Mouse (Mus musculus) stomach, embryonic 15.5 days (tissue): Measurements from ENCODE around the gene Nfat5. TPM values are rescaled to one million over a fixed set of nuclear protein-coding genes. Genes with fewer than 3 reads are reported as not detected.

Experiments
- ATAC-seq: fragments of 200-750 bp; cut with Nextera tagmentation; 2 replicates; pipeline ENCODE4 v1.8.0; 2017; ENCODE audit warnings: low read depth, moderate number of reproducible peaks, moderate TSS enrichment; ENCODE audit not compliant: insufficient read depth, low FRiP score
- H3K27ac ChIP-seq: fragments of 300-500 bp; sonication (generic); 2 replicates; pipeline ENCODE4 v1.5.1; 2015; ENCODE audit warnings: mild to moderate bottlenecking, inconsistent platforms
- H3K27me3 ChIP-seq: fragments of 300-500 bp; sonication (generic); replicated peaks from 2 replicates; pipeline ENCODE4 v1.6.1; 2015; ENCODE audit warnings: inconsistent platforms
- H3K36me3 ChIP-seq: fragments of 300-500 bp; sonication (generic); 2 replicates; pipeline ENCODE4 v1.6.1; 2015; ENCODE audit warnings: inconsistent platforms
- H3K4me1 ChIP-seq: fragments of 300-500 bp; sonication (generic); 2 replicates; pipeline ENCODE4 v1.6.1; 2015; ENCODE audit warnings: inconsistent platforms
- H3K4me2 ChIP-seq: fragments of 300-500 bp; sonication (generic); 2 replicates; pipeline ENCODE4 v1.6.1; 2015; ENCODE audit warnings: mild to moderate bottlenecking, inconsistent platforms
- H3K4me3 ChIP-seq: fragments of 300-500 bp; sonication (generic); replicated peaks from 2 replicates; pipeline ENCODE4 v1.5.1; 2015; ENCODE audit warnings: inconsistent platforms
- H3K9ac ChIP-seq: fragments of 300-500 bp; sonication (generic); 2 replicates; pipeline ENCODE4 v1.6.1; 2015; ENCODE audit warnings: inconsistent platforms
- H3K9me3 ChIP-seq: fragments of 300-500 bp; sonication (generic); 2 replicates; pipeline ENCODE4 v1.6.1; 2016; ENCODE audit warnings: inconsistent platforms
- WGBS: fragments of 180-500 bp; shearing (Covaris S2); methylation state at CpG from one replicate; pipeline ENCODE4 v1.1.7; 2015; 5-methylcytosine and 5-hydroxymethylcytosine counted together
- polyA plus RNA-seq: library from polyadenylated mRNA; unstranded; fragments of >200 nt; fragmentation: Nextera tagmentation; extraction: Ambion mirVana; gene quantifications from 2 replicates; pipeline ENCODE4 v1.2.1, GENCODE M21; 2015

Nfat5 gene
- polyA plus RNA-seq, 1 experiment from 2014 or later, result 11.5 TPM

- H3K27me3 ChIP-seq, result no peaks in the 10 kb centered on the region
- 10% methylated on average over 22 of the region's 22 CpGs for WGBS
- peak within 1 kb of the TSS; percentile 37 for H3K4me3 ChIP-seq
- ATAC-seq, result peak; percentile 95
- peak within 1 kb of the TSS; percentile 58 for H3K4me2 ChIP-seq
- peaks cover 14% of the 10 kb centered on the region; the same call in 1 of the 2 replicates for H3K4me1 ChIP-seq
- H3K36me3 ChIP-seq, result no peaks in the 10 kb centered on the region
- peak within 1 kb of the TSS; percentile 31 for H3K27ac ChIP-seq
- no peak within 1 kb of the TSS for H3K9ac ChIP-seq
- no peaks in the 10 kb centered on the region for H3K9me3 ChIP-seq
These were observed 109.9 kb downstream of the Nfat5 start, which contains the start of gene Nqo1 for GRCm38 (mm10) chr8:107403038-107403781. Gene Nqo1, minus strand, starts transcription at chr8:107403206.

GRCm38 (mm10) chr8:107404057-107404456 is 110.8 kb downstream of the Nfat5 start:
- 62% methylated on average over 4 of the region's 4 CpGs for WGBS
- H3K27me3 ChIP-seq, result no peaks in the 10 kb centered on the region
- H3K4me3 ChIP-seq, result no peak overlapping the region
- H3K4me1 ChIP-seq, result peaks cover 14% of the 10 kb centered on the region; the same call in 1 of the 2 replicates
- no peak overlapping the region for H3K9ac ChIP-seq
- H3K4me2 ChIP-seq, result no peak overlapping the region
- no peaks in the 10 kb centered on the region for H3K36me3 ChIP-seq
- no peaks in the 10 kb centered on the region for H3K9me3 ChIP-seq
- no peak for ATAC-seq
- no peak overlapping the region for H3K27ac ChIP-seq

- Histone ChIP-seq H3K9me3 (no peaks in the 10 kb centered on the region), H3K27ac (no peak overlapping the region), H3K4me1 (0 out of 2 replicates have a peak, but pooled peaks cover 10% of the 10 kb centered on the region), H3K9ac (no peak overlapping the region), H3K4me3 (no peak overlapping the region), H3K27me3 (no peaks in the 10 kb centered on the region), H3K4me2 (no peak overlapping the region), H3K36me3 (peaks cover 4% of the 10 kb centered on the region; the same call in 1 of the 2 replicates)
- WGBS, result 45% methylated on average over 3 of the region's 3 CpGs
- no peak; the same call in 1 of the 2 replicates for ATAC-seq
These were observed 112.7 kb downstream of the Nfat5 start for GRCm38 (mm10) chr8:107405935-107406334.

GRCm38 (mm10) chr8:107411391-107411790 is 118.1 kb downstream of the Nfat5 start:
- WGBS, result 61% methylated on average over 4 of the region's 4 CpGs
- Histone ChIP-seq H3K9me3 (no peaks in the 10 kb centered on the region), H3K4me3 (no peak overlapping the region), H3K27me3 (no peaks in the 10 kb centered on the region), H3K36me3 (peaks cover 38% of the 10 kb centered on the region), H3K9ac (no peak overlapping the region), H3K4me2 (no peak overlapping the region), H3K27ac (no peak overlapping the region), H3K4me1 (no peaks in the 10 kb centered on the region)
- no peak for ATAC-seq

GRCm38 (mm10) chr8:107412552-107412951 is 119.3 kb downstream of the Nfat5 start:
- peaks cover 46% of the 10 kb centered on the region for H3K36me3 ChIP-seq
- WGBS, result 87% methylated on average over 8 of the region's 8 CpGs

GRCm38 (mm10) chr8:107413881-107414280 is 120.6 kb downstream of the Nfat5 start:
- Histone ChIP-seq H3K9me3 (no peaks in the 10 kb centered on the region), H3K4me1 (no peaks in the 10 kb centered on the region), H3K4me3 (no peak overlapping the region), H3K9ac (no peak overlapping the region), H3K27ac (0 out of 2 replicates have a peak overlapping the region, but pooled peaks have one; percentile 21), H3K36me3 (peaks cover 53% of the 10 kb centered on the region), H3K27me3 (no peaks in the 10 kb centered on the region), H3K4me2 (no peak overlapping the region)
- WGBS, result 82% methylated on average over 10 of the region's 10 CpGs
- ATAC-seq, result peak; percentile 63; the same call in 1 of the 2 replicates

More at GRCm38 (mm10) chr8:107412552-107412951, 119.3 kb downstream of the Nfat5 start:
- no peaks in the 10 kb centered on the region for H3K4me1 ChIP-seq
- H3K4me3 ChIP-seq, result no peak overlapping the region
- ATAC-seq, result no peak
- no peak overlapping the region for H3K4me2 ChIP-seq
- no peak overlapping the region for H3K9ac ChIP-seq
- H3K27ac ChIP-seq, result no peak overlapping the region
- H3K27me3 ChIP-seq, result no peaks in the 10 kb centered on the region
- no peaks in the 10 kb centered on the region for H3K9me3 ChIP-seq

- peaks cover 57% of the 10 kb centered on the region for H3K36me3 ChIP-seq
- H3K4me3 ChIP-seq, result no peak overlapping the region
- no peaks in the 10 kb centered on the region for H3K9me3 ChIP-seq
- no peak overlapping the region for H3K27ac ChIP-seq
- no peaks in the 10 kb centered on the region for H3K4me1 ChIP-seq
- no peak overlapping the region for H3K9ac ChIP-seq
- no peak overlapping the region for H3K4me2 ChIP-seq
- 92% methylated on average over 12 of the region's 12 CpGs for WGBS
- no peak for ATAC-seq
- no peaks in the 10 kb centered on the region for H3K27me3 ChIP-seq
These were observed 123.7 kb downstream of the Nfat5 start for GRCm38 (mm10) chr8:107417001-107417400.

- ATAC-seq, result no peak
- Histone ChIP-seq H3K27ac (peak overlapping the region; percentile 83), H3K36me3 (peaks cover 15% of the 10 kb centered on the region), H3K27me3 (no peaks in the 10 kb centered on the region), H3K4me3 (peak overlapping the region; percentile 92), H3K4me2 (peak overlapping the region; percentile 70), H3K4me1 (peaks cover 12% of the 10 kb centered on the region), H3K9me3 (no peaks in the 10 kb centered on the region), H3K9ac (peak overlapping the region; percentile 87)
- WGBS, result 28% methylated on average over 9 of the region's 9 CpGs
These were observed 130.9 kb downstream of the Nfat5 start for GRCm38 (mm10) chr8:107424176-107424575.

GRCm38 (mm10) chr8:107424597-107425229 is 131.4 kb downstream of the Nfat5 start, which contains the start of gene Nob1:
Gene Nob1, minus strand, starts transcription at chr8:107425051.
- Histone ChIP-seq H3K4me3 (peak within 1 kb of the TSS; percentile 92), H3K27me3 (no peaks in the 10 kb centered on the region), H3K9me3 (no peaks in the 10 kb centered on the region), H3K27ac (peak within 1 kb of the TSS; percentile 83), H3K4me1 (peaks cover 12% of the 10 kb centered on the region), H3K9ac (peak within 1 kb of the TSS; percentile 87), H3K4me2 (peak within 1 kb of the TSS; percentile 70), H3K36me3 (peaks cover 10% of the 10 kb centered on the region)
- peak; percentile 98 for ATAC-seq
- under 1% methylated on average over 50 of the region's 50 CpGs for WGBS

- Histone ChIP-seq H3K4me1 (peaks cover 12% of the 10 kb centered on the region), H3K4me3 (peak overlapping the region; percentile 92), H3K36me3 (peaks cover 7% of the 10 kb centered on the region), H3K9ac (no peak overlapping the region), H3K27ac (no peak overlapping the region), H3K4me2 (peak overlapping the region; percentile 70; the same call in 1 of the 2 replicates), H3K9me3 (no peaks in the 10 kb centered on the region), H3K27me3 (no peaks in the 10 kb centered on the region)
- ATAC-seq, result no peak
- 48% methylated on average over 8 of the region's 8 CpGs for WGBS
These were observed 131.9 kb downstream of the Nfat5 start for GRCm38 (mm10) chr8:107425230-107425597.
